Mouse (Mus musculus) embryonic facial prominence, embryonic 10.5 days (tissue): ENCODE results near the gene Palmd. TPM values are rescaled to one million over a fixed set of nuclear protein-coding genes. Genes with fewer than 3 reads are reported as not detected.

Experiments
- DNase-seq: peaks from one replicate; pipeline ENCODE4 v3.0.0-alpha.2; 2017; ENCODE audit warnings: low spot score
- H3K27ac ChIP-seq: fragments of 300-500 bp; sonication (generic); replicated peaks from 2 replicates; pipeline ENCODE4 v1.5.1; 2016; ENCODE audit warnings: mild to moderate bottlenecking
- H3K27me3 ChIP-seq: fragments of 300-500 bp; sonication (generic); replicated peaks from 2 replicates; pipeline ENCODE4 v1.6.1; 2016; ENCODE audit warnings: low read depth, mild to moderate bottlenecking; ENCODE audit not compliant: poor library complexity, severe bottlenecking
- H3K36me3 ChIP-seq: fragments of 300-500 bp; sonication (generic); replicated peaks from 2 replicates; pipeline ENCODE4 v1.6.1; 2016; ENCODE audit warnings: mild to moderate bottlenecking, moderate library complexity
- H3K4me1 ChIP-seq: fragments of 300-500 bp; sonication (generic); 2 replicates; pipeline ENCODE4 v1.6.1; 2016
- H3K4me3 ChIP-seq: fragments of 300-500 bp; sonication (generic); 2 replicates; pipeline ENCODE4 v1.5.1; 2016; ENCODE audit warnings: mild to moderate bottlenecking, moderate library complexity
- H3K9me3 ChIP-seq: fragments of 300-500 bp; sonication (generic); 2 replicates; pipeline ENCODE4 v1.6.1; 2016; ENCODE audit warnings: mild to moderate bottlenecking
- WGBS: fragments of 180-500 bp; shearing (Covaris S2); methylation state at CpG from one replicate; pipeline ENCODE4 v1.1.7; 2016; 5-methylcytosine and 5-hydroxymethylcytosine counted together
- polyA plus RNA-seq: library from polyadenylated mRNA; unstranded; fragments of >200 nt; fragmentation: Nextera tagmentation; extraction: Ambion mirVana; gene quantifications from 2 replicates; pipeline ENCODE4 v1.2.1, GENCODE M21; 2016

Gene Palmd
- polyA plus RNA-seq, 1 experiment from 2014 or later, result 1.5 TPM

DNA sequence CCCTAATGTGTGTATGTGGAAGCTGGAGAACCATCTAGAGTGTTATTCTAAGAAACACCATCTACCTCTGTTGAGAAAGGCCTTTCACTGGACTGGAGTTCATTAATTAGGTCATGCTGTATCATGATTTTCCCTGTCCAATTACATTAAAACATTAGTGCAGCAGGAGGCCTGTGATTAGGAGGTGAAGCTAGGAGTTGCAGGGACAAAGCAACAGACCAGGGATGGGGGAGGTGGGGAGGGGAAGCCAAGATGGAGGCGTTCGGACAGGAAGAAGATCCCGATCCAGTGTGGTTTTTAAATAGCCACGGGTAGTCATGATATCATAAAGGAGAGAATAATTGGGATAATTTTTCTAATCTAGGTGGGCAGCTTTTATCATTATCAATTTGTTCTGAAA is 51.8 kb downstream of the Palmd start:
- Histone ChIP-seq H3K4me3 (no peak overlapping the region), H3K27me3 (no peaks in the 10 kb centered on the region), H3K36me3 (no peaks in the 10 kb centered on the region), H3K27ac (no peak overlapping the region), H3K4me1 (no peaks in the 10 kb centered on the region), H3K9me3 (no peaks in the 10 kb centered on the region)
- 86% methylated on average over 4 of the region's 4 CpGs for WGBS
- DNase-seq, result no peak

DNA sequence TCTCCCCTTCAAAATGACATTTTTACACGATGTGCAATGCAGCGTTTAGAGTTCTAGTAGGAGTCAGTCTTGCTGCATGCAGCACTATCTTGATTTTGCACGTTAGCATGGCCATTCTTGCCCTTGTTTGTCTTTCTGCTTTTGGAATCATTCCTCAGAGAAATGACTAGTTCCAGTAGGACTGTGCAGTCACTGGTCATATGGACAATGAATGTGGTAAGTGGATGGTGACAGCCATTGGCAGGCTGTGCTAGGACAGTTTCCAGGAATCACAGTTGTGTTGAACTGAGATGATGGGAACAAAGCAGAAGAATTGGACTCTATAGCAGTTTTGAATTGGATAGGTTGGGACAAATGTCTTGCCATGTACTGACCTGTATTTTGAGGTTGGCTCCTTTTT is 53.9 kb downstream of the Palmd start:
- H3K27me3 ChIP-seq, result no peaks in the 10 kb centered on the region
- DNase-seq, result no peak
- H3K36me3 ChIP-seq, result no peaks in the 10 kb centered on the region
- H3K27ac ChIP-seq, result no peak overlapping the region
- no peaks in the 10 kb centered on the region for H3K4me1 ChIP-seq
- H3K9me3 ChIP-seq, result no peaks in the 10 kb centered on the region
- H3K4me3 ChIP-seq, result no peak overlapping the region
- WGBS, result 88% methylated on average over 3 of the region's 3 CpGs

- Histone ChIP-seq H3K4me1 (no peaks in the 10 kb centered on the region), H3K9me3 (no peaks in the 10 kb centered on the region), H3K36me3 (no peaks in the 10 kb centered on the region), H3K27me3 (no peaks in the 10 kb centered on the region), H3K4me3 (no peak overlapping the region), H3K27ac (no peak overlapping the region)
- no peak for DNase-seq
- 86% methylated on average over 6 of the region's 6 CpGs for WGBS
These were observed 54.4 kb downstream of the Palmd start for GRCm38 (mm10) chr3:116914374-116914773.

GRCm38 (mm10) chr3:116906596-116906995 is 62.2 kb downstream of the Palmd start:
- no peaks in the 10 kb centered on the region for H3K27me3 ChIP-seq
- H3K9me3 ChIP-seq, result no peaks in the 10 kb centered on the region
- 81% methylated on average over 9 of the region's 9 CpGs for WGBS
- no peaks in the 10 kb centered on the region for H3K36me3 ChIP-seq
- no peak for DNase-seq
- no peak overlapping the region for H3K4me3 ChIP-seq
- no peaks in the 10 kb centered on the region for H3K4me1 ChIP-seq
- H3K27ac ChIP-seq, result no peak overlapping the region

DNA sequence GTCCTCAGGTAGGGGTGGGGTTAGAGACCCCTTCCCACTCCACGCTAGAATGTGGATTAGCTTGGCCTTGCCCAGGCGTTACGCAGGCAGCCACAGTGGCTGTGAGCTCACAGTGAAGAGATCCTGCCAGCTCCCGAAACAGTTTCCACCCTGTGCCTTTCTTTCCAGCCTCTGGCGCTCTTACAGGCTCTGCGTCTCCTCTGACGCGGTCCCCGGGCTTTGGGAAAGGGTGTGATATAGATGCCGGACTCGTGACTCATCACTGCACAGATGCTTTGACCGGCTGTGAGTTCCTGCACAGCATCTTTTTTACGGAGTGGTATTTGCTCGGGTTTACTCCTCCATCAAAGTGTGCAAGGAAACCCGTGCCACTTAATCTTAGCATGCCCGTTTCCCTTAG is 62.9 kb downstream of the Palmd start:
- Histone ChIP-seq H3K27me3 (no peaks in the 10 kb centered on the region), H3K4me3 (no peak overlapping the region), H3K9me3 (no peaks in the 10 kb centered on the region), H3K27ac (no peak overlapping the region), H3K4me1 (no peaks in the 10 kb centered on the region), H3K36me3 (no peaks in the 10 kb centered on the region)
- 87% methylated on average over 16 of the region's 16 CpGs for WGBS
- DNase-seq, result no peak

DNA sequence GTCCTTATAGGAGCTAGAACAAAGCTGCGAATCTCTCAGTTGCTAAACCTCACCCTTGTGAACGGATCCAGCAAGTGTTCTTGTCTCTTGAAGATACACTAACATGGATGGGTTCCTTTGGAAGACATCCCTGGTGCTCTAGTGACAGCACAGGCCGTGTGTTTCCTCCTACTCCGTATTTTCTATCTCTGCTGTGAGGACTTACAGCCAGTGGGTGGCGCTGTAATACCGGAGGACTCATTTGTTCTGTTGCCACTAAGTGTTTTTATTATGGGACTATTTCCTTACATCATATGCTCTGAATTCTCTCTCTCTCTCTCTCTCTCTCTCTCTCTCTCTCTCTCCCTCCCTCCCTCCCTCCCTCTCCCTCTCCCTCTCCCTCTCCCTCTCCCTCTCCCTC is 64.6 kb downstream of the Palmd start:
- 25% methylated on average over 6 of the region's 6 CpGs for WGBS
- no peaks in the 10 kb centered on the region for H3K4me1 ChIP-seq
- no peak overlapping the region for H3K27ac ChIP-seq
- no peak overlapping the region for H3K4me3 ChIP-seq
- no peaks in the 10 kb centered on the region for H3K9me3 ChIP-seq
- H3K36me3 ChIP-seq, result no peaks in the 10 kb centered on the region
- peak; percentile 70 for DNase-seq
- H3K27me3 ChIP-seq, result no peaks in the 10 kb centered on the region

DNA sequence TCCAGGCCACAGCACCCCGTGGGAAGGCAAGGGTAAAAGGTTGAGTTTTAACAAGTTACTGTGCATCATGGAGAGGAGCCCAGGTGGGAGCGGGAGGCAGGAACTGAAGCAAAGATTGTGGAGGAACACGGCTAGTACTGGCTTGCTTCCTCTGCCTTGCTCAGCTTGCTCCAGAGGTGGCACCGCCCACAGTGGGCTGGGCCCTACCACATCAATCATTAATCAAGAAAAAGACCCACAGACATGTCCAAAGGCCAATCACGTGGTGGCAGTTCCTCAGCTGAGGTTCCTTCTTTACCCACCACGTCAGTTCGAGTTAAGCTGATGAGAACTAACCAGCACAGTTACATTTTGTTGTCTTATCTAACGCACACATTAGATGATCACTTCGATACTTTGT is 75.9 kb downstream of the Palmd start:
- no peak for DNase-seq
- 88% methylated on average over 9 of the region's 9 CpGs for WGBS
- Histone ChIP-seq H3K4me3 (no peak overlapping the region), H3K27me3 (no peaks in the 10 kb centered on the region), H3K27ac (no peak overlapping the region), H3K36me3 (peaks cover 3% of the 10 kb centered on the region; the same call in 1 of the 2 replicates), H3K4me1 (0 out of 2 replicates have a peak, but pooled peaks cover 5% of the 10 kb centered on the region), H3K9me3 (no peaks in the 10 kb centered on the region)

DNA sequence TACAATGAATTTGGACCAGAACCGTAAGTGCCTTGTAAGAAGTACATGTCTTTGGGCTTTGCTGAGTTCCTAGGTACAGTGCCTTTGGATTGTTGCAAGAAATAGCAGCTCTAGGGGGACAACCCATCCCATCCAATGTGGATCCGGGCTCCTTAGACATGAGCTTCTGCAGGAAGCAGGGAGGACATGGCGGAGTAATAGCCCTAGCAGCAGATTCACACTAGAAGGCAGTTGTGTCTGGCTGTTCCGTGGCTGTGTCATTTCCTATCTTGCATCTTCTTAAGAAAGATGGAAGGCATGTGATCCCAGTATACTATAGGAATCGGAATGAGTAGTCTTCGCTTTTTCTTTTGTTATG is 76.6 kb downstream of the Palmd start:
- no peak overlapping the region for H3K4me3 ChIP-seq
- 0 out of 2 replicates have a peak, but pooled peaks cover 5% of the 10 kb centered on the region for H3K4me1 ChIP-seq
- no peaks in the 10 kb centered on the region for H3K9me3 ChIP-seq
- no peaks in the 10 kb centered on the region for H3K27me3 ChIP-seq
- no peaks in the 10 kb centered on the region for H3K36me3 ChIP-seq
- no peak overlapping the region for H3K27ac ChIP-seq
- WGBS, result 88% methylated on average over 6 of the region's 6 CpGs
- no peak for DNase-seq

DNA sequence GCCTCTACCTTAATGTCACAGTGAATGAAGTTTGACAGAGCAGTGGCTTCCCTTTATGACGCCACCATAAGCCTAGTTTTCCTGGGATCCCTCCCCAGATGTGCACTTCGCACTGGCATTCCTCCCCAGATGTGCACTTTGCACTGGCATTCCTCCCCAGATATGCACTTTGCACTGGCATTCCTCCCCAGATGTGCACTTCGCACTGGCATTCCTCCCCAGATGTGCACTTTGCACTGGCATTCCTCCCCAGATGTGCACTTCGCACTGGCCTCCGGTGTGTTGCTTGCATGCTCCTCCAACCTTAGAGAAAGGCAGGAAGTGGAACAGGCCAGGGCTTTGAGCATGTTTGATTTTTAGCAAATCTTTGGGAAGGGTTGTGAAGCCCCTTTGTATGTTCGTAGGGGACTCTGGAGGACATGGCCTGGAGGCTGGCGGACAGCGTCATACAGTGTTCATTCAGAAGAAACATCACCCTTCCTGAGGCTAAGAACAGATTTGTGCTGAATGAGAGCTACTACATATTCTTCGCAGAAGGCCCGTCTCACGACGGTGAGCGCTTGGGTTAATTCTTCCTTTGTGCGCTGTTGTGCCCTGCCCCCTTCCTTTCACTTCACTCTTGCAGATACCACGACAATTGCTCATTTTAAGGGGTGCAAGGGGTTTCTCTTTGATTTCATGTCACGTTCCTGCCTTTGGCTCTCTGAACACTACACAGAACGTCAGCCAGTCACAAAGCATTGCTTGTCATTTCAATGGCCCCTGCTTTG is 77.2 kb downstream of the Palmd start:
- 65% methylated on average over 17 of the region's 17 CpGs for WGBS

GRCm38 (mm10) chr3:116890576-116890975 is 78.2 kb downstream of the Palmd start:
- Histone ChIP-seq H3K4me3 (no peak overlapping the region), H3K27ac (no peak overlapping the region), H3K27me3 (no peaks in the 10 kb centered on the region), H3K36me3 (peaks cover 3% of the 10 kb centered on the region; the same call in 1 of the 2 replicates), H3K4me1 (0 out of 2 replicates have a peak, but pooled peaks cover 5% of the 10 kb centered on the region), H3K9me3 (no peaks in the 10 kb centered on the region)
- no peak for DNase-seq
- 97% methylated on average over 4 of the region's 4 CpGs for WGBS

More for the DNA sequence above, 77.2 kb downstream of the Palmd start:
- Histone ChIP-seq H3K27ac (no peak overlapping the region), H3K9me3 (no peaks in the 10 kb centered on the region), H3K36me3 (no peaks in the 10 kb centered on the region), H3K4me1 (0 out of 2 replicates have a peak, but pooled peaks cover 5% of the 10 kb centered on the region), H3K4me3 (no peak overlapping the region), H3K27me3 (no peaks in the 10 kb centered on the region)
- DNase-seq, result no peak

DNA sequence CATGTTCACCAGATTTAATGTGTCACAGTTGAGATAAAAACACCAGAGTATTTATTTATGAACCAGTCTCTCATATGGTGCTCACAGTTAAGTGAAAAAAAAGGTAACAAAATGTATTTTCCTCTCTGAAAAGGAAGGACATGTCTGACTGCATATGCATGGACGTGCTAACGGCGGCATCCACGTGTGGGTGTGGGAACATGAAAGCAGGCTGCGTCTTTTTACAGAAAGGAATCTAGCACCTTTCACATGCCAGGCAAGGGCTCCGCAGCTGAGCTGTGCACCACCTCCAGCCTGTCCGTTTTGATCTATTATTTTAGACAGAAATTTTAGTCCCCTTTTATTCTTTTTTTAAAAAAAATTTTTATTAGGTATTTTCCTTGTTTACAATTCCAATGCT is 79.4 kb downstream of the Palmd start:
- Histone ChIP-seq H3K4me1 (0 out of 2 replicates have a peak, but pooled peaks cover 5% of the 10 kb centered on the region), H3K27ac (no peak overlapping the region), H3K36me3 (peaks cover 3% of the 10 kb centered on the region; the same call in 1 of the 2 replicates), H3K9me3 (no peaks in the 10 kb centered on the region), H3K4me3 (no peak overlapping the region), H3K27me3 (no peaks in the 10 kb centered on the region)
- DNase-seq, result no peak
- 94% methylated on average over 7 of the region's 7 CpGs for WGBS

DNA sequence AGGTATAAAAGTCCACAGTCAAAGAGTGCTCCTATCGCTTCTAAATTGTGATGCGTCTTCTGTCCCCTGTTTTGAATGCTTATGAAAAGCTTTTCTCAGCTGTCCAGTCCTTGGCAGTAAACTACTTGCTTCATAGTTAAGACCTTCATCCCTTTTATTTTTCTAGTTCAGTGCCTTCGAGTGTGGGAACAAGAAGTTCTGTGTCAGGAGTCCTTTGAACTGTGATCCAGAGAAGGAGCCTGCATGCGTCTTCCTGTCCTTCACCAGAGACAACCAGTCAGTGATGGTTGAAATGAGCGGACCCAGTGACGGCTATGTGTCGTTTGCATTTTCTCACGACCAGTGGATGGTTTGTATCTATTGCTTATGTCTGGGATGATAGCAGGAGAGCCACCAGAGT is 83.8 kb downstream of the Palmd start:
- DNase-seq, result no peak
- 94% methylated on average over 8 of the region's 8 CpGs for WGBS
- H3K27me3 ChIP-seq, result no peaks in the 10 kb centered on the region
- no peak overlapping the region for H3K4me3 ChIP-seq
- H3K4me1 ChIP-seq, result no peaks in the 10 kb centered on the region
- H3K36me3 ChIP-seq, result peaks cover 13% of the 10 kb centered on the region
- no peak overlapping the region for H3K27ac ChIP-seq
- H3K9me3 ChIP-seq, result no peaks in the 10 kb centered on the region

DNA sequence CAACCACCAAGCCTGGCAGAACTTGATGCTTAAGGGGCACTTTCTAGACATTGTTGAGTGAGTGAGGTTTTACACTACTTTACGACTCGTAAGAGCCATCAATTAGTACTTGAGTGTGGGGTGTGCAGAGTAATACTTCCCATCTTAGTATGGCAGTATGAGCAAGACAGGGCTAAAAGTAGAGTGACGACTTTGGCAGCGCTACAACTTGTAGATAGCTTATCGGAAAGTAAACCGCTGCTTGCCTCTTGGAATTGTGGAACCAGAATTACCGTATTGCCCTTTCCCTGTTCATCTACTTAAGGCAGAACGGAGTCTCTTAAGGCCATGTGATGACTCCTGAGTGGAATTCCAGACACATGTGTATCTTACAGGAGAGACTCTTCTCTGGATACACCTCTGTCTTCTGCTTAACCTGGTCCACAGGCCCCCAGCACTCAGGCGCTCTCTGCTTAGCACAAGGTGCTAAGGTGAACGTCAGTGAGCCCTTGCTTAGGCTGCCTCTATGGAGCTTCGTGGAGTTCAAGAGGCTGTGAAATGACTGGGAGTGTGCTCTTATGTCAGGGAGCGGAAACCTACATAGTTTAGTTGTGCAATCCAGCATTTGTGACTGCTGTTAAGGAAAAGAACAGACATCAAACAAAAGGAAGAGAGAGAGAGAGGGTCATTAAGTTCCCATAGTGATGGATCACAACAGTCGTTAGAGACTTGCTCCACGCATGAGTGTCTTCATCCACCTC is 86.4 kb downstream of the Palmd start:
- Histone ChIP-seq H3K36me3 (peaks cover 13% of the 10 kb centered on the region), H3K27me3 (no peaks in the 10 kb centered on the region), H3K9me3 (no peaks in the 10 kb centered on the region), H3K27ac (no peak overlapping the region), H3K4me1 (no peaks in the 10 kb centered on the region), H3K4me3 (no peak overlapping the region)
- 93% methylated on average over 14 of the region's 14 CpGs for whole genome bisulfite sequencing
- no peak for DNase-seq
